Mouse (Mus musculus) T-cell, adult 2 months (primary cell): ENCODE data around the gene Pdcl2.

Experiments used
- DNase-seq: peaks from one replicate; pipeline ENCODE4 v3.0.0; 2022; ENCODE audit warnings: low spot score

Pdcl2 gene

GRCm38 (mm10) chr5:76303379-76303744 lies 27.6 kb downstream of the Pdcl2 start:
- DNase-seq = no peak

GRCm38 (mm10) chr5:76302009-76302408 lies 28.9 kb downstream of the Pdcl2 start:
- DNase-seq = no peak

GRCm38 (mm10) chr5:76289234-76289691 lies 41.7 kb downstream of the Pdcl2 start:
- DNase-seq = no peak

GRCm38 (mm10) chr5:76288256-76288655 lies 42.7 kb downstream of the Pdcl2 start:
- no peak for DNase-seq

- DNase-seq = no peak
These were observed 43.9 kb downstream of the Pdcl2 start for GRCm38 (mm10) chr5:76287062-76287461.

- DNase-seq = no peak
These were observed 45.3 kb downstream of the Pdcl2 start for GRCm38 (mm10) chr5:76285699-76286098.

GRCm38 (mm10) chr5:76283890-76284289 lies 47.1 kb downstream of the Pdcl2 start:
- DNase-seq = no peak

- DNase-seq = no peak
These were observed 56.0 kb downstream of the Pdcl2 start for GRCm38 (mm10) chr5:76274977-76275376.
